Mouse (Mus musculus): Measurements from ENCODE around the gene Taok3.

Taok3 gene

GRCm38 (mm10) chr5:117178486-117178885 is 58.6 kb downstream of the Taok3 start:
- in situ Hi-C loops (cut with MboI, MseI): no loop called here

GRCm38 (mm10) chr5:117181921-117182320 is 62.0 kb downstream of the Taok3 start:
- in situ Hi-C loops (cut with MboI, MseI): no loop called here

DNA sequence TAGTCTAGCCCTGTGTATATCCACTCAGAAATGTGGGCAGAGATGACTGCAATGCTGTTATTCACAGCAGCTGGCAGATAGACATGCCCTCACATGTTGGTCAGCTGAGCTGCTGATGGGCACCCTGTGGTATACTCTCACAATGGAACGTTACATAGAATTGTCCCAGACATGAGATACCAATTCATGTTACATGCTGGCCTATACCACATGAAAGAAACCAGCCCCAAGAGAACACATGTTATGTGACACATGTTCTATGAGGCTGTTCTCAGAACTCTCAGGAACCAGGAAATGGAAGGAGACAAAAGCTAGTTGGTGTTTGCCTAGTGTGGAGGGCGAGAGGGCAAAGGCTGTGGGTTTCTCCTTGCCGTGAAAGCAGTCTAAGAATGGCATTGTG is 62.5 kb downstream of the Taok3 start:
- in situ Hi-C loops (cut with MboI, MseI): no loop called here

DNA sequence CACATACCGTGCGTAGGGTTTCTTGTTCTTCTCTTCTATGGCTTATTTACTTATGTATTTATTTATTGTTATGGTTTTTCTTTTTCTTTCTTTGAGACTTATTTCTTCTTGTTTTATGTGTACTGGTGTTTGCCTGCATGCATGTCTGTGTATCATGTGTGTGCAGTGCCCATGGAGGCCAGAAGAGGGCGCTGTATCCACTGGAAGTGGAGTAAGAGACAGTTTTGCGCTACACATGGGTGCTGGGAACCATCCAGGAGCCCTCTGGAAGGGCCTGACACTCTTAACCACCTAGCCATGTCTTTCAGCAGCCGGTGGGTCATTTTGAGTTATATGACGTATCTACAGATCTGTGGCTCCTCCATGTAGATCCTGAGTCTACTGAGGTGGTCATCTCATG is 64.9 kb downstream of the Taok3 start:
- in situ Hi-C loops (cut with MboI, MseI): no loop called here

DNA sequence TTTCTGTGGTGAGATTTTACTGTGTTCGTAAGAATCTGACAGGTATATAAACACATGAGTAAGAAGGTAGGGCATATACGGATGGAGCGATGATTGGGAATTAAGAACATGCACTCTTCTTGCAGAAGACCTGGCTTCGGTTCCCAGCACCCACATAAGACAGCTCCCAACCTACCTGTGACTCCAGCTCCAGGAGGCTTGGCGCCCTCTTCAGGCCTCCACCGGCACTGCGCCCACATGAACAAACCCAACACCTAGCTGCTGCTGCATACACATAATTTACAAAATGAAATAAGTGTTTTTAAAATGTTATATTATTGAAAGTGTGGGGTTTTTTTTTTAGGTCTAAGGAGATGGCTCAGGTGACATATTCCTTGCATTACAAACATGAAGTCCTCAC is 65.7 kb downstream of the Taok3 start:
- in situ Hi-C loops (cut with MboI, MseI): no loop called here

DNA sequence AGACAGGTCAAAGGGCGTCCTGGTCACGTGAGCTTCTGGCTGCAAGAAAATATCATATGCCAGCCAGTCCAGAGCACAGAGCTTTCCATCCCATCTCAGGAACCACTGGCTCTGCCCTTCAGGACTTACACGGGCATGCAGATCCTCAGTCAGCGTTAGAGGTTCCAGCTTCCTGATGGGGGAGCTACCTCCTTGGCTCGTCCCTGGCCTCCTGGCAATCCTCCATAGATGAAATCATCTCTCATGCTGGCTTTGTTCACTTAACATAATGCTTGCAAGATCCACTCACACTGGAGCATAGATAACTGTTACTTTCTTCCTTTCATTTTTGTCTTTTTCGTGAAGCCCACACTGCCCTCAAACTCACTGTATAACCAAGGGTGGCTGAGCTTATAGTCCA is 72.1 kb downstream of the Taok3 start:
- in situ Hi-C loops (cut with MboI, MseI): no loop called here

DNA sequence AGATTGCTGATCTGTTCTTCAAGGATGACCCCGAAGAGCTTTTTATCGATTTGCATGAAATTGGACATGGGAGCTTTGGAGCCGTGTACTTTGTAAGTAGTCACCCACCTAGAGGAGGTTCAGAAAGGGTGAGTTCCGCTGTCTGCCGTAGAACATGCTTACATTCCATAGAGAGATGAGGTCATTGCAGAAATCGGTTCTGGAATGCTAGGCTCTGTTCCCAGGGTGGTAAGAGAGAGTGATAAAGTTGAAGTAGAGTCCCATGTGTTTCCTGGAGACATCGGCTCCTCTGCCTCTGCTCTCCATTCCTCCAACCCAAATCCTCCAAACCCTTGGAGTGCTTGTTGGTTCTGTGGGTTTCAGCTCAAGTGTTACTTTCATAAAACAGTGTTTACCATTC is 73.8 kb downstream of the Taok3 start:
- in situ Hi-C loops (cut with MboI, MseI): no loop called here

- in situ Hi-C loops (cut with MboI, MseI): no loop called here
Measured at GRCm38 (mm10) chr5:117194672-117195071, 74.7 kb downstream of the Taok3 start.

GRCm38 (mm10) chr5:117196551-117196950 is 76.6 kb downstream of the Taok3 start:
- in situ Hi-C loops (cut with MboI, MseI): no loop called here

GRCm38 (mm10) chr5:117198390-117198789 is 78.5 kb downstream of the Taok3 start:
- in situ Hi-C loops (cut with MboI, MseI): no loop called here

DNA sequence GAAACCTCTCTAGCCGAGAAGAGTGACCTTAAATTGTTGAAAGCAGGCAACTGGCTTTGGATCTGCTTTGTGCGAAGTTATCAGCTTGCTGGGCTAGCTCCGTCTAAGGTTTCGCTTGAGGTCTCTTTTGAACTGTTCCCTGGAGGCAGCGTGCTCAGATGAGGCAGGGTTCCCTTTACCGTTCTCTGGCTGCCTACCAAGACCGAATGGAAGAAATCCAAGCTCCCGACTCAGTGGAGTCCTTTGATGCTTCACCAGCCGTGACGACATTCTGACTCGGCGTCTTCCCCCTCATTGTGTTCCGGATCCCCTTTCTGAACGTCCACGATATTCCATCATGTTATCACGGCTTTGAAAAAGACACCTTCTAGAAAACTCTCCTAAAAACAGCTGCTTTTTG is 87.4 kb downstream of the Taok3 start:
- in situ Hi-C loops (cut with MboI, MseI): no loop called here

DNA sequence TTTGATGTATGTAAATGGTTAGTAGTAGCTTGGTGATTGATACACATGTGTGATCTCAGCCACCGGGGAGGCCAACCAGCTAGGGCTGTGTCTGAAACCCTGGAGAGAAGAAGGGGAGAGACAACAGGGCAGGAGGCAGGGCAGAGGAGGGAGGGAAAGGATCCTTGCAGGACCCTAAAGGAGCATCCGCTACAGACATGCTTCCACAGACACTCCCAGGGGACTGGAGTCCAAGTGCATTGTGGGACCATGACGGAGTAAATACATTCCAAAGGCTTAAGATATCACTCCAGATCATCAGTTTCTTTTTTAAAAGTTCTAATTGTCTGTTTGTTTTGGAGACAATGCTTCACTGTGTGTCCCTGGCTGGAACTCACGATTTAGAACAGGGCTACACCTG is 94.1 kb downstream of the Taok3 start:
- in situ Hi-C loops (cut with MboI, MseI): no loop called here

DNA sequence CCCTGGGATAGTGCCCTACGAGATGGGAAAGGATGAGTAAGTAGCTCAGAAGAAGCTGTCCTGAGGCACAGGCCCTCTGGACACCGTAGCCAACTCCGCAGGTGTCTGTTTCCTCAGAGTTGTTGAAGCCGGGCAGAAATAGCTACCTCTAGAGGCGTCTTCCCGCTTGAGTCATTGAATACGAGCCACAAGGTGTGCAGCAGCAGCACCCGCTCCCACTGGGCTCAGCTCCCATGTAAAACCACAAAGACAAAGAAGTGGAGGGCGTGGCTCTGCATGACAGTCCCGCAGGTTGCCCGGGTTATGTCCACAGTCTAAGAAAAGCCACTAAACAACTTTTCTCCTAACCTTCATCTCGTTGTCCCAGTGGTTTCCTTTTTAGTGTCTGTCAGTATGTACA is 111.1 kb downstream of the Taok3 start:
- in situ Hi-C loops (cut with MboI, MseI): no loop called here

- in situ Hi-C loops (cut with MboI, MseI): no loop called here
Measured at GRCm38 (mm10) chr5:117236540-117236939, 116.6 kb downstream of the Taok3 start.

GRCm38 (mm10) chr5:117239106-117239505 is 119.2 kb downstream of the Taok3 start:
- in situ Hi-C loops (cut with MboI, MseI): no loop called here

DNA sequence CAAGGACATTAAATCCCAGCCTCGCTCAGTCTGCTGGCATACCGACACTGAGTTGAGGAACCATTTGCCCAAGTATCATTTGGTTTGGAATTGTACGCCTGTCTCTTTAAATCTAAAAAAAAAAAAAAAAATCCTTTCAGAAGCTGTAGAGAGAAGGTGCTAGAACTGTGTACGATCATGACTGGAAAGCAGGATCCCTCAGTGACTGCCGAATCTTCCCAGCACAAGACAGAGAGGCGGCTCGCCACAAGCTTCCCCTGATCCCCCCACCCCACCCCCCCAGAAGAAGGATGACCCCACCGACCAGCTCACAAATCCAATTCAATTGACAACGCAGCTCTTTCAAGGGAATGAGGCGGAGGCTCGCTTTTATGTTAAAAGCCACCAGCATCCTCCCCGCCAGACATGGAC is 120.4 kb downstream of the Taok3 start:
- in situ Hi-C loops (cut with MboI, MseI): no loop called here

- in situ Hi-C loops (cut with MboI, MseI): no loop called here
Measured at GRCm38 (mm10) chr5:117240761-117241322, 120.9 kb downstream of the Taok3 start.

- in situ Hi-C loops (cut with MboI, MseI): no loop called here
Measured at GRCm38 (mm10) chr5:117241935-117242531, 122.1 kb downstream of the Taok3 start.

- in situ Hi-C loops (cut with MboI, MseI): no loop called here
Measured at GRCm38 (mm10) chr5:117242671-117243478, 122.9 kb downstream of the Taok3 start.

- in situ Hi-C loops (cut with MboI, MseI): no loop called here
Measured at GRCm38 (mm10) chr5:117245170-117245569, 125.2 kb downstream of the Taok3 start.

- in situ Hi-C loops (cut with MboI, MseI): no loop called here
Measured at GRCm38 (mm10) chr5:117248351-117248750, 128.4 kb downstream of the Taok3 start.

DNA sequence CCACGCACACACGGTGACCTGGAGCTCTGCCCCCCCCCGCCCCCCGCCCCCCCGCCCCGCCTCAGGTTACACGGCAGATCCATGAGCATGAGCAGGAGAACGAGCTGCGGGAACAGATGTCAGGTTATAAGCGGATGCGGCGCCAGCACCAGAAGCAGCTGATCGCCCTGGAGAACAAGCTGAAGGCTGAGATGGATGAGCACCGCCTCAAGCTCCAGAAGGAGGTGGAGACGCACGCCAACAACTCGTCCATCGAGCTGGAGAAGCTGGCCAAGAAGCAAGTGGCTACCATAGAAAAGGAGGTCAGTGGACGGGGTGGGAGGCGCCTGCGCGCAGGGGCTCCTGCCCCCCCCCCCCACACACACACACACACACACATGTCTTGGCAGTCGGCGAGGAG is 130.9 kb downstream of the Taok3 start:
- in situ Hi-C loops (cut with MboI, MseI): no loop called here

DNA sequence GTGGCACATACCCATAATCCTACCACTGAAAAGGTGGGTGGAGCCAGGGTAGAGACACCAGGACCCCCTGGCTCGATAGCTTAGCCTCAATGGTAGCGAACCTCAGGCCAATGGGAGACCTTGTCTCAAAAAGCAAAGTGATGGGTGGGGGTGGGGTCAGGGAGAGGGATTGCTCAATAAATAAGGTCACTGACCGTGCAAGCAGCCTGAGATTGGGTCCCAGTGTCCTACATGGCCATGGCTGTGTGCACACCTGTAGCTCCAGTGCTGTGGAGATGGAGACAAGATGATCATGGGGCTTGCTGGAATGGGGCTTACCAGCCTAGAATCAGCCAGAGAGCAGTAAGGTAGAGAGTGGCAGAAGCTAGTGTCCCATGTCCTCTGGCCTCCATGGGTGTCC is 131.8 kb downstream of the Taok3 start:
- in situ Hi-C loops (cut with MboI, MseI): no loop called here

Measured in T-helper 1 cell (primary cell).